Mouse (Mus musculus) midbrain, postnatal 0 days (tissue): Measurements from ENCODE around the gene Plcd1. TPM values are rescaled to one million over a fixed set of nuclear protein-coding genes. Genes with fewer than 3 reads are reported as not detected.
A peak's percentile ranks its signal among the peaks of the same experiment; 100 is the strongest.

Experiments
- ATAC-seq: fragments of 200-750 bp; cut with Nextera tagmentation; 2 replicates; pipeline ENCODE4 v1.8.0; 2017; ENCODE audit warnings: moderate number of reproducible peaks, mild to moderate bottlenecking, moderate TSS enrichment, moderate library complexity; ENCODE audit not compliant: low FRiP score
- DNase-seq: peaks from one replicate; pipeline ENCODE4 v3.0.0-alpha.2; 2015; ENCODE audit warnings: low spot score
- H3K27ac ChIP-seq: fragments of 300-500 bp; sonication (generic); 2 replicates; pipeline ENCODE4 v1.5.1; 2014; ENCODE audit warnings: low read depth, mild to moderate bottlenecking, low read length, mixed read lengths
- H3K27me3 ChIP-seq: fragments of 300-500 bp; sonication (generic); 2 replicates; pipeline ENCODE4 v1.6.1; 2014; ENCODE audit warnings: low read length, control low read depth, mixed read lengths; ENCODE audit not compliant: insufficient read depth
- H3K36me3 ChIP-seq: fragments of 300-500 bp; sonication (generic); 2 replicates; pipeline ENCODE4 v1.6.1; 2014; ENCODE audit warnings: low read length, control low read depth, mixed read lengths; ENCODE audit not compliant: insufficient read depth
- H3K4me1 ChIP-seq: fragments of 300-500 bp; sonication (generic); 2 replicates; pipeline ENCODE4 v1.6.1; 2014; ENCODE audit warnings: mild to moderate bottlenecking, control low read depth, antibody characterized with exemption, low read length, mixed read lengths; ENCODE audit not compliant: insufficient read depth
- H3K4me2 ChIP-seq: fragments of 300-500 bp; sonication (generic); 2 replicates; pipeline ENCODE4 v1.6.1; 2014; ENCODE audit warnings: low read depth, mild to moderate bottlenecking, low read length, mixed read lengths; ENCODE audit not compliant: poor library complexity, severe bottlenecking
- H3K4me3 ChIP-seq: fragments of 300-500 bp; sonication (generic); 2 replicates; pipeline ENCODE4 v1.5.1; 2014; ENCODE audit warnings: low read depth, mild to moderate bottlenecking, low read length, moderate library complexity
- H3K9ac ChIP-seq: fragments of 300-500 bp; sonication (generic); replicated peaks from 2 replicates; pipeline ENCODE4 v1.6.1; 2014; ENCODE audit warnings: mild to moderate bottlenecking, low read length, moderate library complexity, mixed read lengths; ENCODE audit not compliant: poor library complexity, severe bottlenecking
- H3K9me3 ChIP-seq: fragments of 300-500 bp; sonication (generic); 2 replicates; pipeline ENCODE4 v1.6.1; 2016; ENCODE audit warnings: low read length, control low read depth
- CTCF ChIP-seq: IDR thresholded peaks from 2 replicates; pipeline ENCODE4 v1.5.1; 2016; ENCODE audit warnings: antibody characterized with exemption, mild to moderate bottlenecking
- WGBS: fragments of 180-500 bp; shearing (Covaris S2); extraction: QIAGEN DNeasy Blood & Tissue Kit; methylation state at CpG from one replicate; pipeline ENCODE4 v1.1.7; 2014; 5-methylcytosine and 5-hydroxymethylcytosine counted together
- polyA plus RNA-seq: library from polyadenylated mRNA; unstranded; fragments of >200 nt; fragmentation: Nextera tagmentation; extraction: Ambion mirVana; gene quantifications from 2 replicates; pipeline ENCODE4 v1.2.1, GENCODE M21; 2015
- total RNA-seq: library from RNA; depleted of rRNA; stranded (reverse); fragments of >200 nt; gene quantifications from 2 replicates; pipeline ENCODE4 v1.2.3, GENCODE M21; 2014

Gene Plcd1
- total and polyA plus RNA-seq, 2 experiments from 2014 or later: 10.9 to 17.4 TPM

GRCm38 (mm10) chr9:119087309-119087708, 6.0 kb downstream of the Plcd1 start:
- DNase-seq (no peak), ATAC-seq (no peak)
- H3K27me3 ChIP-seq: peaks cover 4% of the 10 kb centered on the region; the same call in 1 of the 2 replicates
- no peak overlapping the region for H3K27ac ChIP-seq
- no peak overlapping the region for H3K4me3 ChIP-seq
- WGBS: 87% methylated on average over 5 of the region's 5 CpGs
- H3K9me3 ChIP-seq: no peaks in the 10 kb centered on the region
- no peak overlapping the region for H3K4me2 ChIP-seq
- H3K36me3 ChIP-seq: peaks cover 4% of the 10 kb centered on the region; the same call in 1 of the 2 replicates
- no peak overlapping the region for H3K9ac ChIP-seq
- H3K4me1 ChIP-seq: peaks cover 13% of the 10 kb centered on the region; the same call in 1 of the 2 replicates
- no peak for TF ChIP-seq CTCF

GRCm38 (mm10) chr9:119086451-119086850, 6.9 kb downstream of the Plcd1 start:
- no peak for TF ChIP-seq CTCF
- H3K9ac ChIP-seq: no peak overlapping the region
- no peak overlapping the region for H3K4me3 ChIP-seq
- 53% methylated on average over 1 of the region's 1 CpGs for WGBS
- no peak for ATAC-seq
- no peak overlapping the region for H3K27ac ChIP-seq
- H3K27me3 ChIP-seq: no peaks in the 10 kb centered on the region
- peaks cover 9% of the 10 kb centered on the region; the same call in 1 of the 2 replicates for H3K36me3 ChIP-seq
- H3K9me3 ChIP-seq: no peaks in the 10 kb centered on the region
- H3K4me1 ChIP-seq: peaks cover 8% of the 10 kb centered on the region; the same call in 1 of the 2 replicates
- no peak overlapping the region for H3K4me2 ChIP-seq
- no peak for DNase-seq

- ATAC-seq (no peak), DNase-seq (no peak)
- Histone ChIP-seq H3K27me3 (no peaks in the 10 kb centered on the region), H3K9me3 (no peaks in the 10 kb centered on the region), H3K36me3 (peaks cover 12% of the 10 kb centered on the region; the same call in 1 of the 2 replicates), H3K4me3 (no peak overlapping the region), H3K27ac (no peak overlapping the region), H3K4me1 (peaks cover 8% of the 10 kb centered on the region; the same call in 1 of the 2 replicates), H3K9ac (no peak overlapping the region), H3K4me2 (no peak overlapping the region)
- no peak for TF ChIP-seq CTCF
- 88% methylated on average over 10 of the region's 10 CpGs for WGBS
Measured at GRCm38 (mm10) chr9:119083966-119084365, 9.3 kb downstream of the Plcd1 start.

GRCm38 (mm10) chr9:119082656-119083430, 10.5 kb downstream of the Plcd1 start:
- Histone ChIP-seq H3K27ac (no peak overlapping the region), H3K4me3 (no peak overlapping the region), H3K9ac (no peak overlapping the region), H3K9me3 (no peaks in the 10 kb centered on the region), H3K27me3 (no peaks in the 10 kb centered on the region), H3K4me2 (no peak overlapping the region), H3K4me1 (peaks cover 2% of the 10 kb centered on the region; the same call in 1 of the 2 replicates), H3K36me3 (peaks cover 12% of the 10 kb centered on the region; the same call in 1 of the 2 replicates)
- WGBS: 71% methylated on average over 7 of the region's 7 CpGs
- DNase-seq (no peak), ATAC-seq (no peak)
- TF ChIP-seq CTCF: no peak

- Histone ChIP-seq H3K27me3 (no peaks in the 10 kb centered on the region), H3K9ac (0 out of 2 replicates have a peak overlapping the region, but pooled peaks have one; percentile 15), H3K4me1 (no peaks in the 10 kb centered on the region), H3K4me3 (no peak overlapping the region), H3K36me3 (peaks cover 12% of the 10 kb centered on the region; the same call in 1 of the 2 replicates), H3K9me3 (no peaks in the 10 kb centered on the region), H3K4me2 (no peak overlapping the region), H3K27ac (no peak overlapping the region)
- DNase-seq (peak; percentile 45), ATAC-seq (peak; percentile 65; the same call in 1 of the 2 replicates)
- TF ChIP-seq CTCF: no peak
- 5% methylated on average over 8 of the region's 8 CpGs for WGBS
Measured at GRCm38 (mm10) chr9:119082039-119082438, 11.3 kb downstream of the Plcd1 start.

- no peak overlapping the region for H3K9ac ChIP-seq
- TF ChIP-seq CTCF: no peak
- H3K4me2 ChIP-seq: no peak overlapping the region
- peaks cover 12% of the 10 kb centered on the region; the same call in 1 of the 2 replicates for H3K36me3 ChIP-seq
- H3K9me3 ChIP-seq: no peaks in the 10 kb centered on the region
- H3K4me1 ChIP-seq: no peaks in the 10 kb centered on the region
- DNase-seq (no peak), ATAC-seq (no peak)
- no peaks in the 10 kb centered on the region for H3K27me3 ChIP-seq
- no peak overlapping the region for H3K27ac ChIP-seq
- WGBS: 91% methylated on average over 5 of the region's 5 CpGs
- no peak overlapping the region for H3K4me3 ChIP-seq
Measured at GRCm38 (mm10) chr9:119080040-119080675, 13.1 kb downstream of the Plcd1 start.
